Comparison of ENCODE assay signal across 25 mouse cellular contexts in the genomic region with DNA sequence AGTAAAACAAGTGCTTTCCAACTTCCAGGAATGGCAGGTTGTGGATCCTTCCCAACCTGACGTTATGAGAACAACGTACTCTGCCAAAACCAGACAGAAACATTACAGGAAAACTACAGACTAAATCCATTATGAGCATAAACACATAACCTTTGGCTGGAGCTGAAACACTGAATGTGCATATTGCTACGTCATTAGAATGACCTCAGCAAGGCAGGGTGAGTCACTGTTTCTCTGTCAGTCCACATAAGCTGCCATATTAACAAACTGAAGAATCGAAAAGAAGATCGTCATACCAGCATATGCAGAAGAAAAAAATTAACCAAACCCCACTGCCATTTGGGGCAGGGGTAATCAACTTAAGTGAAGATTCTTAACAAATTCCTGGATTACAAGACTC.
"Had no signal": no experiment of that assay in that cellular context is flagged by ENCODE, and none has a peak within 500 bp of the region (broad histone marks: within the 10 kb centered on the region; RNA-seq: fewer than 3 reads in every experiment).

No protein-coding gene starts in this region.

- H3K4me3 ChIP-seq: heart, embryonic 13.5 days; heart, embryonic 15.5 days; intestine, embryonic 15.5 days; layer of hippocampus, adult 2 months; left cerebral cortex, adult 2 months; limb, embryonic 10.5 days; limb, embryonic 12.5 days; liver, embryonic 13.5 days; liver, embryonic 15.5 days had no signal

- H3K36me3 ChIP-seq: heart, embryonic 15.5 days; intestine, embryonic 15.5 days; liver, embryonic 13.5 days; liver, embryonic 15.5 days had no signal

- H3K27me3 ChIP-seq: heart, embryonic 13.5 days; heart, embryonic 15.5 days; intestine, embryonic 15.5 days; limb, embryonic 12.5 days; liver, embryonic 13.5 days; liver, embryonic 15.5 days had no signal

- H3K27ac ChIP-seq: heart, embryonic 13.5 days; heart, embryonic 15.5 days; hindbrain, embryonic 14.5 days; intestine, embryonic 15.5 days; layer of hippocampus, adult 2 months; left cerebral cortex, adult 2 months; limb, embryonic 10.5 days; limb, embryonic 12.5 days; liver, embryonic 13.5 days; liver, embryonic 15.5 days had no signal

- H3K4me1 ChIP-seq: heart, embryonic 15.5 days; intestine, embryonic 15.5 days; limb, embryonic 10.5 days; liver, embryonic 15.5 days had no signal

- H3K9ac ChIP-seq: heart, embryonic 13.5 days; heart, embryonic 15.5 days; hindbrain, embryonic 14.5 days; intestine, embryonic 15.5 days; limb, embryonic 12.5 days; liver, embryonic 13.5 days; liver, embryonic 15.5 days; liver, postnatal 0 days had no signal

- ATAC-seq: hindbrain, embryonic 16.5 days; inflammation-experienced regulatory T-cells, adult 6 months; intestine, embryonic 15.5 days; intestine, postnatal 0 days; liver, postnatal 0 days had no signal

- DNase-seq: gastrocnemius, postnatal 14 days; gastrocnemius, postnatal 36 days; heart, adult 18-20 months; heart, postnatal 14 days; heart, postnatal 36 days; kidney, adult 18-20 months; kidney, adult 8-10 months; kidney, postnatal 10 days; kidney, postnatal 25 days; kidney, postnatal 4 days; liver; liver, embryonic 13.5 days; liver, postnatal 0 days had no signal
